Mouse (Mus musculus): Measurements from ENCODE around the gene Ddah1.

Ddah1 gene

GRCm38 (mm10) chr3:145758561-145759378, at the start of gene Ddah1:
Gene Ddah1 (plus strand): TSS chr3:145758675.
- DNase-seq (ENCODE audit: low read depth, low spot score): peak; percentile 54

DNA sequence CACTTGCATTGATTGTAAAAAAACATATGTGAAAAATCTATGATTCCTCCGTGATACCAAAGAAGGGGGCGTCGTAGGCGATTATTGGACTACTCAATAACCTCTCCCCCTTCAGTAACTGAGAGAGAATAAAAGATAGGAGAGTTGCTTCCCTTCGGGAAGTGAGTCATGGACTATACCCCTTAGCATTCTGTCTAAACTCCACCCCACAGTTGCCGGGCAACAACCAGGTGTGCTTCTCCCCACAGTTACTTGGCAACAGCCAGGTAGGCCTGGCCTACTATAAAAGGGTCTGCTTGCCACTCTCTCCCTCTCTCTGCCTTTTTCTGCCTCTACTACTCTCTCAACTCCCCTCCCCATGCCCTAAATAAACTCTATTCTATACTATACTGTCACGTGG, 42.6 kb upstream of the Ddah1 start:
- DNase-seq (ENCODE audit: low read depth, low spot score): no peak

- peak; percentile 25 for DNase-seq (ENCODE audit: low read depth, low spot score)
These were observed 38.8 kb upstream of the Ddah1 start for GRCm38 (mm10) chr3:145719660-145720059.

DNA sequence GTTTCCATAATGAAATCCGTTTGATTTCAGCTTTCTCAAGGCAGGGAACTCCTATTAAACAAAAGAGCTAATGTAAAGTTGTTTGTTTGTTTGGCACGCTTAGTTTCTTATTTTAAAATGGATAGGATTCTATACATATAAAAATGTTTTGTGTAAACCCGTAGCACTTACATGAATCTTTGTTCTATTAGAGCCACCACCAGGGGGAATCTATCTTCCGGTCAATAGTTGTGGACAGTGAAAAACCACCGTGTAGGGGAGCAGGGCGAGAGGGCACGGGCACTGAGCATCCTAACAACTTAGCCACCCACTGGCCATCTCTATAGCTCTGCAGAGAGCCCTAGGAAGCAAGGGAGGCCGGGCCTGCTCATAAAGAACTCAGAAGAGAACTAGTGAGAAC, 33.4 kb upstream of the Ddah1 start:
- peak; percentile 48 for DNase-seq (ENCODE audit: low read depth, low spot score)

DNA sequence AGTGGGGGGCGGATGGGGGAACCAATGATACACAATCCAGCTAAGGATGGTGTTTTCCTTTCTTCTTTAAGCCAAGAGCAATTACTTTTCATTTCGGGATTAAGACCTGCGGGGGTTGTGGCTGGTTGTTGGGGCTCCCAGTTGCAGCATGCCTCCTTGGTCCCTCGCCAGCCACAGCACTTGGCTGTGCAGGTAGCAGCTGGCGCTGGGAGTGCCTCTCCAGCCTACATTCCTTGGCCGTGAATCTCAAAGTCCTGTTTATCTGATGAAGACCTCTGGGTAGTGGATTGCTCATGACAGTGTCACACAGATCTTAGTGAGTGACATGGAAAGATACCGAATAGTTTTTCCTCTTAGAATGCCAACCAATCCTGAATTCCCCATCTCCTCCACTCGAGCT, 30.1 kb upstream of the Ddah1 start:
- DNase-seq (ENCODE audit: low read depth, low spot score): peak; percentile 68

DNA sequence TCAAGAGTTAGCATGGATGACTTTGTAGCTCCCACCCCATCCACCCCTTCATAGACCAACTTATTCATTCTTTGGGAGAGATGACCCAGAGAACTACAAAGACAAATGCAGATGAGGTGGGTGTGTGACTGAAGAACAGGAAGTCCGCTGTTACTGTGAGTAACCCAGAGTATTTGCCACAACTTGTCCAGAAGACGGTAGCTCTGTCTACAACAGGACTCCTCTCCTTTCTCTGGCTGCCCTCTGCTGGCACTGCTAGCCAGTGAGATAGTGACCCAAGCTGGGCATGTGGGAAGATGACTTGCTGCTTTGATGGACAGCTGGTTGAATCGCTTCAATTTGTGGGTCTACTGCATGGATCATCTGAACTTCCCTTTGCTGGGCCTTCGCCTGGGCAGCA, 28.9 kb upstream of the Ddah1 start:
- DNase-seq (ENCODE audit: low read depth, low spot score): peak; percentile 88

DNA sequence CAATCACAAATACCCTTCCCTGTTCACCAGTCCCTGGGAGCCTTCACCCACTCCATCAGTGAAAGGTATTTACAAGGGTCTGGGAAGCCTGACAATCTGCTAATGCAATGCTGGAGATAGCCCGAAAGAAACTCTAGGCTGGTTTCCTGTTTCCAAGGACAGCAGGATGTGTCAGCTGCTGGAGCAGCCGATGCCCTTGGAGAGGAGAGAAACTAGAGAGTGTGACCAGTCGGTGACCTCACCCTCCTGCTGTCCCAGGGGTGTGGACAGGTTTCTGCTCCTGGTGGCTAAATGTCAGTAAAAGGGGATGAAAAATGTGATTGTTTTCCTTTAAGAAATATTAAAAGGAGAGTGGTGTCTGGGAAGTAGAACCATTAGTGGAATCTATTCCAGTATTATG, 28.4 kb upstream of the Ddah1 start:
- DNase-seq (ENCODE audit: low read depth, low spot score): peak; percentile 52

DNA sequence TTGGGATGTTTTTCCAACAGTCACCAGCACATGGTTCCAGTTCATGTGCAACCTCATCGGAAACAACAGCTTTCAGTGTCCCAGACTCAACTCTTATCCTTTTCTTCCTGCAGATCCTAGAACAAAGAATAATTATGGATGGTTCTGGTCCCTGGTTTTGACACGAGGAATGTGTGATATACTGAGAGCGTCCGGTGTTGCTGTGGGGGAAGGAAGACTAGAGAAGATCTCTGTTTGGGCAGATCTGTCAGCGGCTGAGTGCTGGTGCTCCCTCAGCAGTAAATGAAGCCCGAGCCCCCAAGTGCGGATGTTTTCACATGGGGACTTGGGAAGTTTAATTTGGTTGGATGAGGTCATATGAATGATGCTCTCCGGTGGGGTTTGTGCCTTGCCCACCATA, 23.6 kb upstream of the Ddah1 start:
- DNase-seq (ENCODE audit: low read depth, low spot score): no peak

GRCm38 (mm10) chr3:145736562-145736961, 21.9 kb upstream of the Ddah1 start:
- DNase-seq (ENCODE audit: low read depth, low spot score): no peak

GRCm38 (mm10) chr3:145738662-145739061, 19.8 kb upstream of the Ddah1 start:
- no peak for DNase-seq (ENCODE audit: low read depth, low spot score)

- no peak for DNase-seq (ENCODE audit: low read depth, low spot score)
These were observed 18.6 kb upstream of the Ddah1 start for GRCm38 (mm10) chr3:145739904-145740303.

GRCm38 (mm10) chr3:145743050-145743449, 15.4 kb upstream of the Ddah1 start:
- DNase-seq (ENCODE audit: low read depth, low spot score): no peak

DNA sequence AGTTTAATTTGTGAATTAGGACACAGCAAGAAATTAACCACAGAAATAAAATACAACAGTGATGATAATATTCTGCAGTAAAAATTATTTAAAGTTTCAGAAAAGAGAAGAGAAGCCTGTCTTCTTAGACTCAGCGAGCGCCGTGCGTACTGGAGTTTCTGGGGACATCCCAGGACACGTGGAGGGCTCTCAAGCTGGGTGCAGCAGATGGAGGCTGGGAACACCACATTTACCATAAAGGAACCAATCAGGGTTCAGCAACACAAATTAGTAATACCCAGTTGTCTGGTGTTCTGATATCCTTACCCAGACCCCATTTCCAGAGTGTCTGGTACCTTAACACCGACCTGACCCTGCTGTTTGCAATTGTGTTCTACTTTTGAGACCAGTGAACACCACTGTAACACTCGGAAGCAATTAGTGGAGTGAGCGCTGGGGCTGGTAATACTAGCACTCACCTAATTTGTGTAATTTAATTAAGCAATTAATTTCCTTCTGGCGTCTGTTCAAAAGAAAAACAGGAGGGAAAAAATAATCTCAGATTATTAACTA, 14.9 kb upstream of the Ddah1 start:
- no peak for DNase-seq (ENCODE audit: low read depth, low spot score)

- DNase-seq (ENCODE audit: low read depth, low spot score): no peak
These were observed 9.8 kb upstream of the Ddah1 start for GRCm38 (mm10) chr3:145748626-145749025.

GRCm38 (mm10) chr3:145756457-145756856, 2.0 kb upstream of the Ddah1 start:
- DNase-seq (ENCODE audit: low read depth, low spot score): no peak

- DNase-seq (ENCODE audit: low read depth, low spot score): no peak
These were observed 1.3 kb upstream of the Ddah1 start for GRCm38 (mm10) chr3:145757177-145757576.

GRCm38 (mm10) chr3:145757844-145758243, 631 bp upstream of the Ddah1 start:
- DNase-seq (ENCODE audit: low read depth, low spot score): no peak

DNA sequence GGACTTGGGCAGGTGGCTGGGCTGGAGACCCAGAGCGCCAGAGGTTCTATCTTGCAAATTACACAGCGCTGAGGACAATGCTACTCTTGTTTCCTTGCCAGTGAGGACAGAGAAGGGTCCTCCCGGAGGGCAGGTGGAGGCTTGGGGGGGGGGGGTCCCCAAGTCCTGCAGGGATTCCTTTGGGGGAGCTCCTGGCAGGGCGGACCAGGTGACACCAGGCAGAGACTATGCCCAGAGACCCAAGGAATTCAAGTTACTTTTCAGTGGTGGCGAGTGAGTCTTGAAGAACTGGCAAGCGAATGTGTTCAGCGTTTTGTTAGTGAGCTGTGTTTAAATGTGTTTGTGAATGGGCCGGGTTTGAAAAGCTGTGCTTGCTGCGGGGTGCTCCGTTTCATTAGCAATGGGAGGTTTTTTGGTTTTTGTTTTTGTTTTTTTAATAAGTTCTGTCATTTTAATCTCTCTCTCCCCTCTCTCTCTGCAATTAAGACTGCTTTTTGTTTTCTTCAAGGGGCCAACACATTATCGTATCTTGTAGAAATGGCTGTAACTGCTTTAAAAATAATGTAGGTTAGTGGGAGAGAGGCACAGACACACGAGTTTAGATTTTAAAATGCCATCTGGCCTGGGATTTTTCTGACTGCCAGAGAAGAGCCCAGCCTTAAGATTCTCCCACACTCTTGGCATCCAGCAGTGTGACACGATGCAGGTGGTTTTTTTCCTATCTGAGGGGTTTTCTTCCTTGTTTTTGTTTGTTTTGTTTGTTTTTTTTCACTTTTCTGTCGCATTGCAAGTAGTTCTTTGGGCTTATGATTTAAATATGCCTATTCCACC, 1.1 kb downstream of the Ddah1 start:
- peak; percentile 14 for DNase-seq (ENCODE audit: low read depth, low spot score)

- DNase-seq (ENCODE audit: low read depth, low spot score): no peak
These were observed 2.1 kb downstream of the Ddah1 start for GRCm38 (mm10) chr3:145760547-145760946.

DNA sequence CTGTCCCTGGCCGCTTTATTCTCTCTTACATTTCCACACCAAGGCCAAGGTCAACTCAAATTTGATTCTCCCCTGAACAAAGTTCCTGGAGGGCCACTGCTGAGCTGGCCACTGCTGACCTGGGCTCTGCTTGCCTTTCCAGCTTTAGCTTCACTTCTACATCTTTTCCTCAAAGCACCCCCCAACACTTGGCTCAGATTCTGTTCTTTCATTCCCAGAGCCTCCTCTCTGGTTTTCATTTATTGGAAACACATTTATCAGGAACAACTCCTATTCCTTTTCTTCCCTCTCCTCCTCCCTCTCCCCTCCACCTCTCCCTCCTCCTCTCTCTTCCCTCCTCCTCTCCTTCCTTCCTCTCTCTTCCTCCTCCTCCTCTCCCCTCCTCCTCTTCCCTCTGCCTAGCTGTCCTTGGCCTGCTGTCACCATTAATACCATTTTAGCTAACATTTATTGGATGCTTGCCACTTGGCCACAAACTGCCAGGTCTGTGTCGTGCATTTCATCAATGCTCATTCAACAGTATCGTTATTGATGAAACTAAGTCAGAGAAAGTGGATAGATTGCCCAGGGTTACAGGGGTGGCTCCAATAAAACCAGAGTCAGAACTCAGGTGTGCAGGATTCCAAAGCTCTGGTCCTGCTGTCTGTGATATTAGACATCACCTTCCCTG, 3.2 kb downstream of the Ddah1 start:
- DNase-seq (ENCODE audit: low read depth, low spot score): peak; percentile 22

DNA sequence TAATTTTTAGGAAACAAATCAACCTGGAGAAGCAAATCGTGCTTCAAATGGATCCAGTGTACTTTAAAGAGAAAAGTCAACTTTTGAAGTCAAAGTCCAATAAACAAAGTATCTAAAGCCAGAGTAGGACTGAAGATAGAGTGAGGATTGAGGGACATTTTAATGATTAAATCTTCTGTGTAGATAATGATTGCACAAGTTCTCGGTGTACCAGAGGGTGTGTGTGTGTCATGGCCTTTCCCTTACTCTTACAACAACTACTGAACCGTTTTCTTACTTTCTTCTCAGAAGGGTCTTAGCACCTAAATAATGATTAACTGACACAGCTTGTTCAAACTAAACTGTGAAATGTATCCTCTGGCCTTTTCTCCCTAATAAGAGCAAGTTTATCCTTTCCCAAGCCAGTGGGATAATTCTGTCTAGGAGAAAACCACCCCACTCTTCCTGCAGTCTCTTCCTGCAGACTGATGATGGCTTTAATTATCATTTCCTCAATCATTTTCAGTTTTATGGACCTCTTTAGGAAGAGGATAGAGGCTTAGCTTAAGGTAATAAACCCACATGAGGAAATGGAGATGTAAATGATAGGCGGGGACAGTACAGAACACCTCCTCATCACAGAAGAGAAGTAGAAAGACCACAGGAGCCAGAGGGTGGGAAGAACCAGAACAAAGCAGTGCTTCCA, 4.6 kb downstream of the Ddah1 start:
- no peak for DNase-seq (ENCODE audit: low read depth, low spot score)

- no peak for DNase-seq (ENCODE audit: low read depth, low spot score)
These were observed 5.1 kb downstream of the Ddah1 start for GRCm38 (mm10) chr3:145763642-145763972.

Measured in 3T3-L1 (cell line).